Comparison of ENCODE assay signal across 13 mouse cellular contexts in the genomic region with DNA sequence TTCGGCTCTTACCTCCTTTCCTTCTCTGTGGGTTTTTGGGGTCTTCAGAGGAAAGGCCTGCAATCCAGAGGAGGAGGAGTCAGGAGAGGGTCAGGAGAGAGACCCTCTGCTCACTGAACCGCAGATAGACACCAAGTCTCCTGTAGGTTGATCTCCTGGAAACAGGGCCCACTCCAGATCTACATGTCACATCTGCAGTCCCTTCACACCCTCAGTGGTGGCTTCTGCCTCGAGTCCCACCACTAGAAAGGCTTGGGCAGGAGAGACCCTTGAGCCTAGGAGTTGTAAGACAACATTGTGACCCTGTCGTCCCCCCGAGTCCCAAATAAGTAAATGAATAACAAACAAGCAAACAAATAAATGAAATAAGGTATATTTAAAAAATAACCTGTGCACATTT.
DNase-seq lines count a peak whose midpoint lies in the region; ATAC-seq and TF ChIP-seq lines count a peak whose summit lies in the region.
"Had no signal": no experiment of that assay in that cellular context is flagged by ENCODE, and none has a peak within 500 bp of the region (broad histone marks: within the 10 kb centered on the region; RNA-seq: fewer than 3 reads in every experiment).

No protein-coding gene starts in this region.

- H3K9me3 ChIP-seq in heart, embryonic 11.5 days (replicated peaks; ENCODE audit: control insufficient read depth, low read length) = no peaks in the 10 kb centered on the region
- H3K9me3 ChIP-seq in embryonic facial prominence, embryonic 14.5 days (ENCODE audit: control insufficient read depth, low read length) = no peaks in the 10 kb centered on the region
- H3K9me3 ChIP-seq: neural tube, embryonic 12.5 days had no signal

- H3K27me3 ChIP-seq in heart, adult 2 months (ENCODE audit: control insufficient read depth, insufficient read depth, low read length) = no peaks in the 10 kb centered on the region
- no peaks in the 10 kb centered on the region for H3K27me3 ChIP-seq in heart, embryonic 11.5 days (ENCODE audit: control insufficient read depth, insufficient read depth, low read length)
- no peaks in the 10 kb centered on the region for H3K27me3 ChIP-seq in embryonic facial prominence, embryonic 14.5 days (replicated peaks; ENCODE audit: control insufficient read depth, insufficient read depth, low read length)
- H3K27me3 ChIP-seq: neural tube, embryonic 12.5 days had no signal

- no peak overlapping the region for H3K9ac ChIP-seq in heart, adult 2 months (ENCODE audit: low read depth, low read length)
- no peak overlapping the region for H3K9ac ChIP-seq in heart, embryonic 11.5 days (ENCODE audit: low read depth, low read length)
- no peak overlapping the region for H3K9ac ChIP-seq in embryonic facial prominence, embryonic 14.5 days (ENCODE audit: low read depth, low read length)
- H3K9ac ChIP-seq: neural tube, embryonic 12.5 days had no signal

- H3K27ac ChIP-seq in heart, adult 2 months = peak overlapping the region; percentile 73
- H3K27ac ChIP-seq in heart, embryonic 11.5 days (ENCODE audit: low read depth, low read length) = no peak overlapping the region
- H3K27ac ChIP-seq in left cerebral cortex, adult 2 months = 0 out of 2 replicates have a peak overlapping the region, but pooled peaks have one; percentile 19
- H3K27ac ChIP-seq in embryonic facial prominence, embryonic 14.5 days (replicated peaks; ENCODE audit: low read depth, low read length) = peak overlapping the region; percentile 81; the same call in 1 of the 2 replicates
- peak overlapping the region; percentile 98 for H3K27ac ChIP-seq in macrophage
- H3K27ac ChIP-seq: neural tube, embryonic 12.5 days had no signal

- WGBS in heart, adult 2 months = 92% methylated on average over 5 of the region's 5 CpGs
- WGBS in heart, embryonic 11.5 days (ENCODE audit: insufficient replicate concordance) = 70% methylated on average over 5 of the region's 5 CpGs
- 88% methylated on average over 5 of the region's 5 CpGs for WGBS in embryonic facial prominence, embryonic 14.5 days
- 87% methylated on average over 5 of the region's 5 CpGs for WGBS in macrophage (ENCODE audit: missing documents)

- no peak overlapping the region for H3K4me2 ChIP-seq in heart, embryonic 11.5 days
- no peak overlapping the region for H3K4me2 ChIP-seq in embryonic facial prominence, embryonic 14.5 days (ENCODE audit: low read depth, low read length)
- H3K4me2 ChIP-seq: neural tube, embryonic 12.5 days had no signal

- TF ChIP-seq POLR2A in heart, adult 2 months (IDR thresholded peaks at IDR 0.05; ENCODE audit: insufficient read depth, low read depth, low read length) = no peak

- no peak overlapping the region for H3K4me3 ChIP-seq in heart, adult 2 months
- H3K4me3 ChIP-seq in heart, embryonic 11.5 days (ENCODE audit: low read depth, low read length) = no peak overlapping the region
- H3K4me3 ChIP-seq in left cerebral cortex, adult 2 months = no peak overlapping the region
- H3K4me3 ChIP-seq in embryonic facial prominence, embryonic 14.5 days (ENCODE audit: low read depth, low read length) = no peak overlapping the region
- H3K4me3 ChIP-seq in macrophage (ENCODE audit: inconsistent target) = no peak overlapping the region
- H3K4me3 ChIP-seq: neural tube, embryonic 12.5 days had no signal

- ATAC-seq in heart, embryonic 11.5 days (replicated peaks; ENCODE audit: insufficient number of reproducible peaks, low FRiP score, low TSS enrichment) = no peak
- ATAC-seq in embryonic facial prominence, embryonic 14.5 days (ENCODE audit: low read depth) = no peak
- ATAC-seq in megakaryocyte-erythroid progenitor cell, adult 5-6 weeks (replicated peaks; ENCODE audit: low FRiP score, low TSS enrichment, poor library complexity, severe bottlenecking) = no peak
- ATAC-seq: midbrain, embryonic 16.5 days had no signal

- no peak for TF ChIP-seq EP300 in heart, adult 2 months (IDR thresholded peaks at IDR 0.05; ENCODE audit: insufficient read depth, low read depth, low read length)

- no peak for TF ChIP-seq CTCF in heart, adult 2 months (IDR thresholded peaks at IDR 0.05)
- no peak for TF ChIP-seq CTCF in left cerebral cortex, adult 2 months (IDR thresholded peaks at IDR 0.05)

- intact Hi-C loops in heart, adult 2 months (cut with DNase I) = loop anchor here (5.0 kb wide), 1 partner anchor 322 kb away; no protein-coding TSS in a partner anchor
- intact Hi-C loops in left cerebral cortex, adult 2 months (cut with DNase I) = no loop called here
- intact Hi-C loops in left cerebral cortex, postnatal 10 days (cut with DNase I) = loop anchor here (5.0 kb wide), 1 partner anchor 88 kb away; no protein-coding TSS in a partner anchor

- H3K36me3 ChIP-seq in heart, adult 2 months (ENCODE audit: control insufficient read depth, insufficient read depth, low read length) = peaks cover 3% of the 10 kb centered on the region; the same call in 1 of the 2 replicates
- no peaks in the 10 kb centered on the region for H3K36me3 ChIP-seq in heart, embryonic 11.5 days (ENCODE audit: control insufficient read depth, insufficient read depth, low read length)
- no peaks in the 10 kb centered on the region for H3K36me3 ChIP-seq in embryonic facial prominence, embryonic 14.5 days (ENCODE audit: control insufficient read depth, insufficient read depth, low read length)
- no peaks in the 10 kb centered on the region for H3K36me3 ChIP-seq in macrophage (ENCODE audit: inconsistent target)
- H3K36me3 ChIP-seq: neural tube, embryonic 12.5 days had no signal

- H3K4me1 ChIP-seq in heart, adult 2 months (ENCODE audit: control insufficient read depth, insufficient read depth, low read length) = peaks cover 27% of the 10 kb centered on the region
- H3K4me1 ChIP-seq in heart, embryonic 11.5 days (ENCODE audit: control insufficient read depth, insufficient read depth, low read length) = peaks cover 17% of the 10 kb centered on the region; the same call in 1 of the 2 replicates
- H3K4me1 ChIP-seq in embryonic facial prominence, embryonic 14.5 days (ENCODE audit: control insufficient read depth, insufficient read depth, low read length) = peaks cover 57% of the 10 kb centered on the region

- no peak for DNase-seq in heart, adult 2 months
- DNase-seq in left cerebral cortex, adult 2 months (ENCODE audit: extremely low spot score in 1 of 2, low spot score in 2 of 2) = no peak
- no peak for DNase-seq in left cerebral cortex, postnatal 10 days (ENCODE audit: extremely low spot score in 1 of 2, low spot score in 2 of 2)
- DNase-seq in embryonic facial prominence, embryonic 14.5 days (ENCODE audit: low spot score) = no peak
- no peak for DNase-seq in left cerebral cortex, adult 9 months (ENCODE audit: low spot score in 2 of 2)
- DNase-seq: B cell, adult 2 months; cerebellum, adult 9-11 months; kidney, adult 11 months had no signal

- H3K79me2 ChIP-seq in heart, adult 2 months (replicated peaks; ENCODE audit: control insufficient read depth, insufficient read depth, low read length) = no peaks in the 10 kb centered on the region
- no peaks in the 10 kb centered on the region for H3K79me2 ChIP-seq in macrophage (ENCODE audit: inconsistent target)
